23 mouse cellular contexts compared by ENCODE assay signal in genomic region chr19:45142531-45142930, GRCm38 (mm10). TPM values are rescaled to one million over a fixed set of nuclear protein-coding genes. Genes with fewer than 3 reads are reported as not detected.
"Had no signal": no experiment of that assay in that cellular context is flagged by ENCODE, and none has a peak within 500 bp of the region (broad histone marks: within the 10 kb centered on the region; RNA-seq: fewer than 3 reads in every experiment).

No protein-coding gene starts in this region.

- DNase-seq: liver, postnatal 0 days; lung, adult 2 months; lung, postnatal 14 days; lung, postnatal 36 days; midbrain, embryonic 14.5 days; right cerebral cortex, postnatal 14 days; thymus, adult 2 months; thymus, postnatal 25 days; thymus, postnatal 4 days had no signal

- H3K4me3 ChIP-seq: liver, embryonic 15.5 days; lung, embryonic 15.5 days; megakaryocyte, embryonic 14.5 days; stomach, embryonic 15.5 days had no signal

- H3K27ac ChIP-seq: liver, embryonic 15.5 days; lung, embryonic 15.5 days; macrophage; midbrain, embryonic 12.5 days; neural tube, embryonic 13.5 days; stomach, embryonic 15.5 days; stomach, postnatal 0 days had no signal

- H3K36me3 ChIP-seq: liver, embryonic 15.5 days; lung, embryonic 15.5 days; midbrain, embryonic 12.5 days; neural tube, embryonic 13.5 days; stomach, embryonic 15.5 days had no signal

- H3K4me1 ChIP-seq: liver, embryonic 15.5 days; lung, embryonic 15.5 days had no signal

- H3K9me3 ChIP-seq: liver, embryonic 15.5 days; lung, embryonic 15.5 days; stomach, embryonic 15.5 days had no signal

- ATAC-seq: liver, postnatal 0 days; lung, postnatal 0 days; midbrain, embryonic 16.5 days had no signal

- H3K4me2 ChIP-seq: liver, embryonic 15.5 days; lung, embryonic 15.5 days had no signal

- H3K9ac ChIP-seq: liver, embryonic 15.5 days; liver, postnatal 0 days; lung, embryonic 15.5 days; neural tube, embryonic 13.5 days; stomach, embryonic 15.5 days had no signal

RNA-seq across cellular contexts. Expression of gene Tlx1, which starts 7.9 kb away (rescaled TPM):
- total RNA-seq: megakaryocyte progenitor cell, adult 5-6 weeks; monocyte, adult 5-6 weeks; neutrophil, adult 5-6 weeks had no signal
- polyA plus RNA-seq: liver, embryonic 15.5 days; liver, postnatal 0 days; lung, adult 2 months; lung, embryonic 15.5 days; lung, postnatal 0 days; macrophage; midbrain, embryonic 14.5 days; midbrain, embryonic 16.5 days; stomach, postnatal 0 days; urinary bladder, adult 2 months had no signal
